Mouse (Mus musculus): ENCODE measurements around the gene Cped1. TPM values are rescaled to one million over a fixed set of nuclear protein-coding genes. Genes with fewer than 3 reads are reported as not detected.

The Cped1 gene
- total and polyA plus RNA-seq, 3 experiments, result 0.22 TPM; not detected in 2

GRCm38 (mm10) chr6:21993070-21993469, 7.4 kb downstream of the Cped1 start:
- no peak for ATAC-seq (ENCODE audit: extremely low read depth, insufficient number of reproducible peaks, low FRiP score, poor library complexity, severe bottlenecking)
- Histone ChIP-seq H3K36me3 (replicated peaks) (no peaks in the 10 kb centered on the region), H3K4me1 (ENCODE audit: insufficient read depth, low read depth, low read length) (no peaks in the 10 kb centered on the region), H3K4me3 (ENCODE audit: low read depth, low read length) (no peak overlapping the region), H3K9me3 (replicated peaks) (no peaks in the 10 kb centered on the region), H3K27me3 (ENCODE audit: insufficient read depth, low read length) (no peaks in the 10 kb centered on the region)
- TF ChIP-seq GATA1 (IDR thresholded peaks at IDR 0.05; ENCODE audit: borderline replicate concordance, low read length) (no peak), GATA2 (IDR thresholded peaks at IDR 0.05; ENCODE audit: borderline replicate concordance, low read depth, low read length) (no peak), POLR2AphosphoS5 (IDR thresholded peaks at IDR 0.05; ENCODE audit: insufficient replicate concordance, low read depth, low read length) (no peak), CTCF (IDR thresholded peaks at IDR 0.05; ENCODE audit: low read depth, low read length) (no peak), TAL1 (conservative IDR thresholded peaks at IDR 0.05; ENCODE audit: low read depth, low read length) (no peak)
- DNase-seq (ENCODE audit: low spot score), result no peak

GRCm38 (mm10) chr6:21998131-21998530, 12.4 kb downstream of the Cped1 start:
- no peak overlapping the region for H3K4me3 ChIP-seq (ENCODE audit: low read depth, low read length)

GRCm38 (mm10) chr6:21999025-21999424, 13.3 kb downstream of the Cped1 start:
- Histone ChIP-seq H3K36me3 (replicated peaks) (no peaks in the 10 kb centered on the region), H3K4me3 (ENCODE audit: low read depth, low read length) (no peak overlapping the region), H3K9me3 (replicated peaks) (no peaks in the 10 kb centered on the region), H3K4me1 (ENCODE audit: insufficient read depth, low read depth, low read length) (no peaks in the 10 kb centered on the region), H3K27me3 (ENCODE audit: insufficient read depth, low read length) (no peaks in the 10 kb centered on the region)
- TF ChIP-seq TAL1 (conservative IDR thresholded peaks at IDR 0.05; ENCODE audit: low read depth, low read length), result no peak
- no peak for TF ChIP-seq POLR2AphosphoS5 (IDR thresholded peaks at IDR 0.05; ENCODE audit: insufficient replicate concordance, low read depth, low read length)
- no peak for TF ChIP-seq GATA1 (IDR thresholded peaks at IDR 0.05; ENCODE audit: borderline replicate concordance, low read length)
- no peak for TF ChIP-seq GATA2 (IDR thresholded peaks at IDR 0.05; ENCODE audit: borderline replicate concordance, low read depth, low read length)
- TF ChIP-seq CTCF (IDR thresholded peaks at IDR 0.05; ENCODE audit: low read depth, low read length), result no peak
- DNase-seq (ENCODE audit: low spot score), result no peak
- ATAC-seq (ENCODE audit: extremely low read depth, insufficient number of reproducible peaks, low FRiP score, poor library complexity, severe bottlenecking), result no peak

More at GRCm38 (mm10) chr6:21998131-21998530, 12.4 kb downstream of the Cped1 start:
- Histone ChIP-seq H3K4me1 (ENCODE audit: insufficient read depth, low read depth, low read length) (no peaks in the 10 kb centered on the region), H3K36me3 (replicated peaks) (no peaks in the 10 kb centered on the region), H3K27me3 (ENCODE audit: insufficient read depth, low read length) (no peaks in the 10 kb centered on the region), H3K9me3 (replicated peaks) (no peaks in the 10 kb centered on the region)
- ATAC-seq (ENCODE audit: extremely low read depth, insufficient number of reproducible peaks, low FRiP score, poor library complexity, severe bottlenecking) (no peak), DNase-seq (ENCODE audit: low spot score) (no peak)
- TF ChIP-seq POLR2AphosphoS5 (IDR thresholded peaks at IDR 0.05; ENCODE audit: insufficient replicate concordance, low read depth, low read length) (no peak), GATA1 (IDR thresholded peaks at IDR 0.05; ENCODE audit: borderline replicate concordance, low read length) (no peak), CTCF (IDR thresholded peaks at IDR 0.05; ENCODE audit: low read depth, low read length) (no peak), GATA2 (IDR thresholded peaks at IDR 0.05; ENCODE audit: borderline replicate concordance, low read depth, low read length) (no peak), TAL1 (conservative IDR thresholded peaks at IDR 0.05; ENCODE audit: low read depth, low read length) (no peak)

- peaks cover 3% of the 10 kb centered on the region; the same call in 1 of the 2 replicates for H3K27me3 ChIP-seq (ENCODE audit: insufficient read depth, low read length)
- no peaks in the 10 kb centered on the region for H3K36me3 ChIP-seq (replicated peaks)
- TF ChIP-seq POLR2AphosphoS5 (IDR thresholded peaks at IDR 0.05; ENCODE audit: insufficient replicate concordance, low read depth, low read length), result no peak
- no peak for TF ChIP-seq GATA2 (IDR thresholded peaks at IDR 0.05; ENCODE audit: borderline replicate concordance, low read depth, low read length)
- no peak for TF ChIP-seq TAL1 (conservative IDR thresholded peaks at IDR 0.05; ENCODE audit: low read depth, low read length)
- TF ChIP-seq GATA1 (IDR thresholded peaks at IDR 0.05; ENCODE audit: borderline replicate concordance, low read length), result no peak
- no peak for TF ChIP-seq CTCF (IDR thresholded peaks at IDR 0.05; ENCODE audit: low read depth, low read length)
- H3K4me3 ChIP-seq (ENCODE audit: low read depth, low read length), result no peak overlapping the region
- H3K4me1 ChIP-seq (ENCODE audit: insufficient read depth, low read depth, low read length), result no peaks in the 10 kb centered on the region
- H3K9me3 ChIP-seq (replicated peaks), result no peaks in the 10 kb centered on the region
- no peak for ATAC-seq (ENCODE audit: extremely low read depth, insufficient number of reproducible peaks, low FRiP score, poor library complexity, severe bottlenecking)
- no peak for DNase-seq (ENCODE audit: low spot score)
These were observed 14.4 kb downstream of the Cped1 start for GRCm38 (mm10) chr6:22000086-22000485.

- no peak for ATAC-seq (ENCODE audit: extremely low read depth, insufficient number of reproducible peaks, low FRiP score, poor library complexity, severe bottlenecking)
These were observed 15.2 kb downstream of the Cped1 start for GRCm38 (mm10) chr6:22000881-22001280.

GRCm38 (mm10) chr6:22001284-22001916, 15.7 kb downstream of the Cped1 start:
- H3K9me3 ChIP-seq (replicated peaks), result no peaks in the 10 kb centered on the region
- H3K27me3 ChIP-seq (ENCODE audit: insufficient read depth, low read length), result peaks cover 3% of the 10 kb centered on the region; the same call in 1 of the 2 replicates
- no peaks in the 10 kb centered on the region for H3K4me1 ChIP-seq (ENCODE audit: insufficient read depth, low read depth, low read length)
- H3K36me3 ChIP-seq (replicated peaks), result no peaks in the 10 kb centered on the region
- DNase-seq (ENCODE audit: low spot score) (no peak), ATAC-seq (ENCODE audit: extremely low read depth, insufficient number of reproducible peaks, low FRiP score, poor library complexity, severe bottlenecking) (no peak)
- no peak overlapping the region for H3K4me3 ChIP-seq (ENCODE audit: low read depth, low read length)
- no peak for TF ChIP-seq TAL1 (conservative IDR thresholded peaks at IDR 0.05; ENCODE audit: low read depth, low read length)
- TF ChIP-seq CTCF (IDR thresholded peaks at IDR 0.05; ENCODE audit: low read depth, low read length), result no peak
- no peak for TF ChIP-seq GATA2 (IDR thresholded peaks at IDR 0.05; ENCODE audit: borderline replicate concordance, low read depth, low read length)
- TF ChIP-seq GATA1 (IDR thresholded peaks at IDR 0.05; ENCODE audit: borderline replicate concordance, low read length), result no peak
- no peak for TF ChIP-seq POLR2AphosphoS5 (IDR thresholded peaks at IDR 0.05; ENCODE audit: insufficient replicate concordance, low read depth, low read length)

More at GRCm38 (mm10) chr6:22000881-22001280, 15.2 kb downstream of the Cped1 start:
- H3K36me3 ChIP-seq (replicated peaks), result no peaks in the 10 kb centered on the region
- TF ChIP-seq CTCF (IDR thresholded peaks at IDR 0.05; ENCODE audit: low read depth, low read length) (no peak), GATA2 (IDR thresholded peaks at IDR 0.05; ENCODE audit: borderline replicate concordance, low read depth, low read length) (no peak), TAL1 (conservative IDR thresholded peaks at IDR 0.05; ENCODE audit: low read depth, low read length) (no peak), GATA1 (IDR thresholded peaks at IDR 0.05; ENCODE audit: borderline replicate concordance, low read length) (no peak), POLR2AphosphoS5 (IDR thresholded peaks at IDR 0.05; ENCODE audit: insufficient replicate concordance, low read depth, low read length) (no peak)
- DNase-seq (ENCODE audit: low spot score), result no peak
- no peaks in the 10 kb centered on the region for H3K9me3 ChIP-seq (replicated peaks)
- H3K27me3 ChIP-seq (ENCODE audit: insufficient read depth, low read length), result peaks cover 3% of the 10 kb centered on the region; the same call in 1 of the 2 replicates
- no peak overlapping the region for H3K4me3 ChIP-seq (ENCODE audit: low read depth, low read length)
- no peaks in the 10 kb centered on the region for H3K4me1 ChIP-seq (ENCODE audit: insufficient read depth, low read depth, low read length)
